Mouse (Mus musculus): ENCODE data around the gene Il18bp.

- TF ChIP-seq ZKSCAN1 (IDR thresholded peaks at IDR 0.05; ENCODE audit: borderline replicate concordance, low read depth, low read length) (no peak), TCF12 (IDR thresholded peaks at IDR 0.05; ENCODE audit: low read depth, low read length) (no peak)
Observed at GRCm38 (mm10) chr7:102062203-102062602, 43.7 kb upstream of the Il18bp start.
